Mouse (Mus musculus): ENCODE measurements at regions not wholly inside any gene's neighbourhood (a gene's known extent, or its start where the extent isn't known, plus 50 kb on each side); places are given as distances from the start of the nearest gene placed in this dataset.

GRCm38 (mm10) chr7:77502608-77503007 is 1235.2 kb downstream of the Ntrk3 start:
- TF ChIP-seq HCFC1 (IDR thresholded peaks at IDR 0.05; ENCODE audit: borderline replicate concordance, insufficient read depth, low read length) = no peak
- no peak for TF ChIP-seq ZC3H11A (IDR thresholded peaks at IDR 0.05; ENCODE audit: borderline replicate concordance, low read depth, low read length)
- no peak for TF ChIP-seq MAFK (IDR thresholded peaks at IDR 0.05; ENCODE audit: insufficient read depth, low read depth, low read length)
